Mouse (Mus musculus): ENCODE data around the gene Mrs2. TPM values are rescaled to one million over a fixed set of nuclear protein-coding genes. Genes with fewer than 3 reads are reported as not detected.
"Not testable (repeated sequence)": the region's sequence is repeated elsewhere in the genome, so short reads cannot be mapped to it uniquely, and the experiment has no call there.

Mrs2 gene
- total RNA-seq, 2 experiments from 2014 or later = 57.9 to 63.5 TPM

DNA sequence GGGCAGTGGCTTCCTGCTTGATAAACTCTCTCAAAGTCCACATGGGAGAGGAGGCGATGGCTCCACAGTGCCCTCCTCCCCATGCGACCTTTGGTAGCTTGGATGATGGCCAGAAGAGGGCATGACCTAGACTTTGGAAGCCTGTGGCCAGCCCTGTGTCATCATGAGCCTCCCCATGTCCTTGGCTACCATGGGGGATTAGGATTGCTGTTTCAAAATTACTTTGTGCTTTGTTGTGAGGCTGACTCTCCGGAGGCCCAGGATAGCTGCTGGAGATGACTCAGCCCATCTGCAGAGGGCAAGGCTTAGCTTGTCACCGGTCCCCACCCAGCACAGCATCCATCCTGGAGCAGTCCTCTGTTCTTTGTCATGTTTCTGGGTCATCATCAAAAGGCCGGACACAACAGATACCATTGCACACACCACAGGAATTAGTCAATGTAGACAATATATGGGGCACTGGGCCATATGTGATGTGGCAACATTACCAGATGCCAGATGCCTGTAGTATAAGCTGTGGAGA lies 42.3 kb downstream of the Mrs2 start:
- DNase-seq = no peak

DNA sequence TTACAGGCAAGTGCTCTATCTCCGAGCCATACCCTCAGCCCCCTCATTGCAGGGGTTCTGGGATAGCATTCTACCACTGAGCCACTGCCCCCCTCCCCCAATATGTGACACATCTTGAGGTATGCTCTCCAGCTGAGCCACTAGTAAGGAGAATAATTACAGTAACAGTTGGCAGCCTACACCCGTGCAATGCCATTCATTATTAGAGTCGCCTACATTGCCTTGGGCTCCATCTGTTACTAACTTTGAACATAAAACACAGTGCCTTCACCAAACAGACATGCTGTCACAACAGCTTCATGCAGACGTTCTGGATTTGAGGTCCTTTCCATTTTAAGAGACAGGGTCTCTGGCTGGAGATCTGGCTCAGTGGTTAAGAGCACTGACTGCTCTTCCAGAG lies 43.8 kb downstream of the Mrs2 start:
- DNase-seq = peak; percentile 11 to 22

DNA sequence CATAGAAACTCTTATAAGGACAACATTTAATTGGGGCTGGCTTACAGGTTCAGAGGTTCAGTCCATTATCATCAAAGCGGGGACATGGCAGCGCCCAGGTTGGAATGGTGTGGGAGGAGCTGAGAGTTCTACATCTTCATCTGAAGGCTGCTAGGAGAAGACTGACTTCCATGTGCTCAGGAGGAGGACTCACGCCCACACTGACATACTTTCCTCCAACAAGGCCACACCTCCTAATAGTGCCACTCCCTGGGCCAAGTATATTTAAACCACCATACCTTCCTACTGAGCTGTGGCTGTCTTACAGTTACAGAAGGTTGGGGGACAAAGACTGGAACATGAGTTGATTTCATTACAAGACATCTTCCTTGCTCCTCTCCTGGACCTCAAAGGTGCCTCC lies 48.4 kb downstream of the Mrs2 start:
- DNase-seq = not testable (repeated sequence)

DNA sequence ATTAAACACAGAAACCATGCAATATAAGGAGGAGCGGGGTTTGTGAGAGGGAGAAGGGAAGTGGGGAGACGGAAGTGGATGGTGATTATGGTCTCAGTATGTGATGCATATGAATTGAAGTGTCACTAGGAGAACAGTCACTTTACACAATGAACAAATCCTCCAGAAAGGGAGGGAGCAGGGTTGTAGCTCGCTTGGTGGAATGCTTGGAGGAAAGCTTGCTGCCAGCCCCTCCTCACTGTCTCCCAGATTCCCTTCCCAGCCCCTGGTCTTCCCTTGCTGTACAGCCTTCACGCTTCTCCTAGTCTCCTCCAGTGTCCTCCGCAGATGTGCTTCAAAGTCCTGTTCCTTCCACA lies 54.4 kb downstream of the Mrs2 start:
- no peak for DNase-seq

DNA sequence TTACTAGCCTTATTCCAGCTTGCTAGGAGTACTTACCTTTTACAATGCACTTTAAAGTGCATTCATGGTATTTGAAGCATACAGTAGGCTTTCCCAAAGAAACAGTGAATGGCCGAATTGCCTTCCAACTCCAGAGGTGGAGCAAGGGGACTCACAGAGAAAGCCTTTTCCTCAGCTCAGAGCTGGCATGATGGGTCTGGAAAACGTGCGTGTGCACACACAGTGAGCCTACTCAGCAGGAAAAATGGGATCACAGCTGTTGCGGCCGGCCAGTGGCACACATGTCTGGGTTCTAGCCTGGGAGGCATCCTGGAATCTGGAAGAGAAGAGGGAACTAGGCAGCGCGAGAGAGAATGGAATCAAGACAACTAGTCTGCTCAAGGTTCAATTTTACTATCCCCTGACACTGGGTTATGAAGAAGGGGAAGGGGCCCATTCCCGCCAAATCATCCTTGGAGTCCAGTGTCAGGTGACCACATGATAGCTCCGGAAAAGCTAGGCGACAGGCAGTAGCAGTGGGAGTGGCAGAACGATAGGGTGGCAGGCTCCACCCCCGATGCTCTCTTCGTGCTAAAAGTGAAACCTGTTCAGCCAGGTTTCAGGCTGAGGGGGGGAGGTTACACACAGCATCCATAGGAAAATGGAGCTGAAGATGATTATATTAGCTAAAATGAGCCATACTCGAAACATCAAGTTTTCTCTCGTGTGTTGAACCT lies 54.9 kb downstream of the Mrs2 start:
- no peak for DNase-seq

DNA sequence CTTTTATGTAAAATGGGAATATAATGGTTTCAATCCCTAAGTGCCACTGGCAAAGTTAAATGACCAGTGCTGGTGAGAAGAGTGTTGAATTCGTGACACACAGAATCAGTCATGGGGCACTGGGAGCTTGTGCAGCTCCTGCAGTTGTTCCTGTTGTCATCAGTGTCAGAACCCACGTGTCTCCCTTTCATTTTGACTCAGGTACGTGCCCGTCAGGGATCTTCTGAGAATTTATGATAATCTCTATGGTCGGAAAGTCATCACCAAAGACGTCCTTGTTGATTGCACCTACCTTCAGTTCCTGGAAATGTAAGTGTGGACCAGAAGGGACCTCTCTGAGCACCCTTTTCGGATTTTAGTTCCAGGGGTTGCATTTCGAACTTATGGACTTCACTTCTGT lies 58.1 kb downstream of the Mrs2 start:
- DNase-seq = no peak

DNA sequence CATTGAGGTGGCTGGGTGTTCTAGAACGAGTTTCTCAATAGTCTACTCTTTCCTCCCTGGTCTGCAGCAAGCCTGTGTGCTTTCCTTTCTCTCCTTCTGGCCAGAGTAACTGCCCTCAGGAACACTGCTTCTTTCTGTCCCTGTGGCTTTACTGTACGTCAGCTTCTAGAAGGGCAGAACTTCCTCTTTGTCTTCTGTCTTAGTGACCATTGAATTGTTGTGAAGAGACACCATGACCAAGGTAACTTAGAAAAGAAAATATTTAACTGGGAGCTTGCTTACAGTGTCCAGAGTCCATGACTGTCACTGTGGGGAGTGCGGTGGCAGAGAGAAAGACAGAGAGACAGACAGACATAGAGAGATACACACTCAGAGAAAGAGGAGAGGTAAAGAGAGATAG lies 60.1 kb downstream of the Mrs2 start:
- no peak for DNase-seq

DNA sequence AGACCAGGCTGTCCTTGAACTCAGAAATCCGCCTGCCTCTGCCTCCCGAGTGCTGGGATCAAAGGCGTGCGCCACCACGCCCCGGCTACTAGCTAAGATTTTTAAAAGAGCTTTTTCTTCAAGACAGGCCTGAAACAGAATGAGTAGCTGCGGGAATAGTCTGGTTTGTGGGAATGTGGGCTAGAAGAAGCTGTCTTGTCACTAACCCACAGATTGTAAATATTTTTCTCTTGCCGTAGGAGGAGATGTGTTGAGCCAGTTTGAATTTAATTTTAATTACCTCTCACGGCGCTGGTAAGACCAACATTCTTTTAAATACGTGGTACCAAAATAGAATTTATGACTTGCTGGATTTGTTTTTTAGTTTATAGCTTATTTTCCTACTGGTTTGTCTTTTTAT lies 61.5 kb downstream of the Mrs2 start:
- no peak for DNase-seq

DNA sequence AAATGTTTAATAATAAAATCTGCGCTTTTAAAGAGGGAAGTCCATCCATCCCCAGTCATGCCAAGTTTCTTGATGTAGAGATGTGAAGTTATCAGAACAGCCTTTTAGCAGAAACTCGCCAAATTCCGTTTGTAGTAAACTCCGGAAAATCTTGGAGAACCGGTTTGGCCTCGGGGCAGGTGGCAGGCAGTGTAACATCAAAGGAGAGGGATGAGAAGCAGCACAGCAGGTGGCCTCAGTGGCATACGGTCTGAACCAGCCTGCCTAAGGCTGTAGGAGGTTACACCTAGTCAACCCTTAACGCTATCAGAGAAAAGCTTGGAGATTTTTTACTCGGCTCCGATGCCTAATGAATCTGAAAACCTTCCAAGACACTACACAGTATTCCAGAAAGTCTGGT lies 64.7 kb downstream of the Mrs2 start:
- DNase-seq = no peak

DNA sequence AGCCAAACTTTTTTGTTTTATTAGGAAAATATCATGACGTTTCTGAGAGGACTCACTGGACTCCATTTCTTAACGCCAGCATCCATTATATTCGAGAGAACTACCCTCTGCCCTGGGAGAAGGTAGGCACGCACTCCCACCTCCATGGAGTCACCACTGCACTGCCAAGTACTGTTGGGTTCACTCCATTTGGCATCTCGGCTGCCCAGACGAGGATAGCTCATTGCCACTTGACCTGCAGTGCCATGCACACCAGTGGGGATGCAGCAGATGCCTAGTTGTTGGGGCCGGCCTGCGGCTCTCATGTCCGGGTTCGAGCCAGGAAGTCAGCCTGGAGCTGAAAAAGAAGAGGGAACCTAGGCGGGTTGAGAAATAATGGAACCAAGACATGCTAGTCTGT lies 65.1 kb downstream of the Mrs2 start:
- DNase-seq = no peak

DNA sequence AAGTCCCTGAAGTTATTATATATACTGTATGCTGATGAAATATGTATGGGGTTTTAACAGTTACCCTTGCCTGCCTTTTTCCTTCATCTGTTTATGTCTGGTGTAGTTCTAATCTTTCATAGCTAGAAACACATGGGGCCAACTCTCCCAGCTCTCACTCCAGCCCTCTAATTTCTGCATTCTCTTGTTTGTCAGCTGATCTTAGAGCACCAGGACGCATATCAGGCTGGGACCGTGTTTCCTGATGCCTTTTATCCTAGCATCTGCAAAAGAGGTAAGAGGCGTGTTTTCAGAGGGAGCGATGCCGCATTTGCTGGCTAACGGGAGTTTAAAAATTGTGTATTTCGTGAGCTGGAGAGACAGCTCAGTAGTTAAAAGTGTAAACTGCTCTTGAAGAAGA lies 67.5 kb downstream of the Mrs2 start:
- DNase-seq = no peak

DNA sequence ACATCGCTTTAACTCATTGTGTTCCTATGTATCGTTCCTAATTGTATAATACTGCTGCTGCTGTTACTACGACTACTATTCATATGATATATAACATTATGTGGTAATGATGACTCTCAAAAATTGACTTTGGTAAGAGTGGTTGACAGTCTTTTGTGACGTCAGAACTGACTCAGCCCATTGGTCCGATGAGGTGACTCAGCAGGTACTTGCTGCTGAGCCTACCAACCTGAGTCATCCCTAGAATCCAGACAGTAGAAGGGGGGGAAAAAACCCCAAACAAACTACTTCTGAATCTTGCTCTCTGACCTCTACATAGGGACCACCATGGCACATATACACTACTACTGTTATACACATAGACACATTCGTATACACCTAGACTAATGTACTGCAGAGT lies 71.3 kb downstream of the Mrs2 start:
- no peak for DNase-seq

DNA sequence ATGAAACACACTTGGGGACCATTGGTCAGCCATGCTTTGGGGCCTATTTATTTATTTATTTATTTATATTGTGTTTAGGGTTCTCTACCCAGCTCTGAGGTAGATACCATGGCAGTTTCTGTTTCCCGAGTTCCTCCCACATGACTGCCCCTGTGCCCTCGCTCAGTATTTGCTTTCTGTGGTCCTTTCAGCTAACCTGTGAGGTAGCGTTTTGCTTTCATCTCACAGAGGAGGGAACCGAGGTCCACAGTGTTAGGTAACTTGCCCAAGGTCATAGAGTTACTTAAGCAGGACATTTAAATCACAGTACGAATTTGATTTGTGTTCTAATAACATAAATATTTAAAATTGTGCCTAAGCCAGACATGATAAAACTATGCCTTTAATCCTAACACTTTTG lies 73.0 kb downstream of the Mrs2 start:
- DNase-seq = no peak

DNA sequence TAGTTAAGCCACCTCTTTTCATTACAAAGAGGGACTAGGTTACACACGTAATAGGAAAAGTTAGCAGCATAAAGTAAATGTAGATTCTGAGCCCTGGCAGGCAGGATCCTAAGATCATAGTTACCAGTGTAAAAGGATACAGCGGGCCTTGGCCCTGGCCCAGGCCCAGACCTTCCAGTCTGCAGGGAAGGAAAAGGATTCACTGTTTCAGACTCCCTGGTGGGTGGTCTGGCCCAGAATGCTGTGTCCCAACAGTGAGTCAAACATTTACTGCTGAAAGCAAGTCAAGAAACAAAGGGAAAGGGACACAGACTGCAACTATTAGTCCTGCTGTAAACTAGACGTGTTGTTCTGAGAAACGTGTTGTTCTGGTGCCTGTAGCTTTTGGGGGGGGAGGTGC lies 74.6 kb downstream of the Mrs2 start:
- no peak for DNase-seq

DNA sequence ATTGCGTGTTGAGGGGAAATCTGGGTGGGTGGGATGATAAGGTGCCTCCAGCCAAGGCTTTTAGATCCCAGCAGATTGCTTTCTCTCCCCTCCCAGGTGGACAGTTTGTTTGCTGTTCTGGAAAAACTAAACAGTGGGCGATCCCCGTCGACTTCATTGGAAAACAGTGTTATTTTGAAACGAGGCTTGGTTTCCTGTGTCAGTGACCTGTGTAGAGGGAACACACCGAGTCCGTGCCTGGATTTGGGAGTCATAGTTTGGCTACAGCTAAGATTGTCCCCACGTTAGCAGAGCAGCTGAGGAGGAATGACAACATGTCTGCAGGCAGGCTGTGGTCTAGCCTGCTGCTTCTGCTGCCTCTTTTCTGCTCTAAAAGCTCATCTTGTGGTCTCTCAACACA lies 76.9 kb downstream of the Mrs2 start:
- DNase-seq = no peak

DNA sequence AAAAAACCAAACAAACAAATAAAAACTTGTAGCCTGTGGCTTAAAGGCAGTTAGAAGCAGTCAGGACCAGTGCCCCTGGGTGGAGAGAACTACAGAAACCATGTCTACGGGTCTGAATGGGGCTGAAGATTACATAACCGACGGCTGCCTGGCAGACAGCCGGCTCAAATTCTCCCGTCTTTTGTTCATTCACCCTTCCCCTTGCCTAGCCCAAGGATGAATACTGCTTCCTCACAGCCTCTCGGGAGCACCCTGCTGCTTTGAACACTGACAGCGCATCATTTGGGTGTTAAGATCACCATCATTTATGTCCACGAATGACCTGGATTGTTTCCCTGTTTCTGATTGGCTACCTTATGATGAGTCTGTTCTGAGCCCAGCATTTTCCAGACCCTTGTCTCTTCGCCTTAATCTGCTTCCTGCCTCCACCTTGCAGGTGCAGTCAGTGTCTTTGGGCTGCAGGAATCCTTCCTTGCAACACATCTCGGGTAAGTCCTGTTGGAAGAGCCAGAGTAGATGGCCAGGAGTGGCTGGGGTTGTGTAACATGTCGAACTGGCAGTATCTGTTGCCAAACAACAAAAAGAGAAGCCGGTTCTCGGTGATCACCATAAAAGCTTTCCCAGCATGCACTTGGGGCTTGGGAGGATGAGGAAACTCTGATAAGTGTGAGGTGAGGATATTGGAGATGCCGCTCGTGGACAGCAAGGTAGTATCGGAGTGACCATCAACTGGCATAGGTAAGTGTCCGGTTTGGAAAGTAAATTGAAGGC lies 77.5 kb downstream of the Mrs2 start, which contains the start of gene Gpld1:
Gene Gpld1, plus strand, starts transcription at position 641 of the 771 bp plus-strand sequence.
- DNase-seq = peak; percentile 20 to 23

DNA sequence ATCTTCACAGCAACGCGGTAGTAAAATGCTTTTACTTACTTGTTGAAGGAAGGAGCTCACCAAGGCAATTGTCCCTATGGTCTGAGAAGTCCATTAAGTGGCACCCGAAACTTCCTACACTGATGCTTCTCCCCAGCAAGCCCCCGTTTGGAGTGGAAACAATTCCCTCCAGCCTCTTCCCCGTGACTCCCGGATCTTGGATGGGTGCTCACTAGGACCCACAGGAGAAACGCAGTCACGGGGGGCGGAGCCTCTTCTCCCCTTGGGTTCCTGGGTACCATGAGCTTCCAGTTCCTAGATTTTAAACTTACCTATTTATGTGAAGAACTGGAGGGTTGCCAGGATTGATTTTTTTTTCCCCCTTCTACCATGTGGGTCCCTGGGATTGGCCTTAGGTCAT lies 80.7 kb downstream of the Mrs2 start:
- no peak for DNase-seq

DNA sequence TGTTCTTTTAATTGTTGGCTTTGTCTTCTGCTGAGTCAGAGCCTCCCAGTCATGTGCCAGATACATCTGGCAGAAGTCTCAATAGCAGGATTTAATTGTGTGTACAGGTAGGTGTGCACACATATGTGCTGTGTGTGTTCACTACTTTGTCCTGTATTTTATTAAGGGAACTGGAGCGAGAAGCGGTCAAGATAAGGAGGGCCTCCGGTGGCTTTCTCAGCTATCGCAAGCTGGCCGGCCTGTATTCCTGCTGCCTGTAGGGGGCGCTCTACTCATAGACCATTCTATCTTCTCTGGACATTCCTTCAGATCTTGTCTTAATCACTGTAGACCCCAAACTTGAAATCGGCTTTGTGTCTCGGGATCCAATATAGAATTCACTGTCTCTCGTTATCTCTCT lies 81.5 kb downstream of the Mrs2 start:
- peak; percentile 62 to 74 for DNase-seq

DNA sequence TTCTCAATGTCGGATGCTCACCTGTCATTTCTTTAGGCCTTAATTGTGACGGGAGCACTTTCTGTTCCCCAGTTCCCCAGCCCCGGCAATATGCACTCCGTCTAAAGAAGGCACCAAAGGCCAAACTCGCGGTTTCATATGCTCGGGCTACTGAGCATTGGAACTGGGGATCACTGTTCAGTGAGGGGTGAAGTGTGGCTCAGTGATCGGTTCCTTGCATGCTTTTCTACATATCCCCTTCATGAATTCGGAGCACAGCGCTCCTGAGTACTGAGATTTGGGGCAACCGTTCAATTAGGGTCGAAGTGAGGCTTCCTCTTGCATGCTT lies 82.4 kb downstream of the Mrs2 start:
- DNase-seq = no peak

Other genes with a start within 250 kb of the Mrs2 start
- 100 to 1,000 TPM; 162 to 176 TPM for gene BC005537, start 218.7 kb downstream of the Mrs2 start, total RNA-seq (2021)
- gene Acot13, start 188.8 kb downstream of the Mrs2 start, total RNA-seq (2021) = 100 to 1,000 TPM; 109 to 111 TPM
- 10 to 100 TPM; 20.9 to 23.7 TPM for gene Tdp2, start 188.7 kb downstream of the Mrs2 start, total RNA-seq (2021)
- 10 to 100 TPM; 26.8 to 28.0 TPM for gene D130043K22Rik, start 175.2 kb downstream of the Mrs2 start, total RNA-seq (2021)
- gene Aldh5a1, start 82.7 kb downstream of the Mrs2 start, total RNA-seq (2021) = 10 to 100 TPM; 60.9 to 64.0 TPM
- gene Gpld1, start 77.2 kb downstream of the Mrs2 start, total RNA-seq (2021) = 10 to 100 TPM; 15.5 to 17.3 TPM
- gene Dcdc2a, start 35.6 kb upstream of the Mrs2 start, total RNA-seq (2021) = 10 to 100 TPM in 1 of 2 experiments, 1 to 10 TPM in 1; 9.9 to 10.3 TPM

Measured in layer of hippocampus, postnatal 36 days (tissue).